Mouse (Mus musculus): ENCODE results near the gene Galnt7. TPM values are rescaled to one million over a fixed set of nuclear protein-coding genes. Genes with fewer than 3 reads are reported as not detected.
A peak's percentile ranks its signal among the peaks of the same experiment; 100 is the strongest.

The Galnt7 gene
- total RNA-seq, 1 experiment, result 17.7 TPM

DNA sequence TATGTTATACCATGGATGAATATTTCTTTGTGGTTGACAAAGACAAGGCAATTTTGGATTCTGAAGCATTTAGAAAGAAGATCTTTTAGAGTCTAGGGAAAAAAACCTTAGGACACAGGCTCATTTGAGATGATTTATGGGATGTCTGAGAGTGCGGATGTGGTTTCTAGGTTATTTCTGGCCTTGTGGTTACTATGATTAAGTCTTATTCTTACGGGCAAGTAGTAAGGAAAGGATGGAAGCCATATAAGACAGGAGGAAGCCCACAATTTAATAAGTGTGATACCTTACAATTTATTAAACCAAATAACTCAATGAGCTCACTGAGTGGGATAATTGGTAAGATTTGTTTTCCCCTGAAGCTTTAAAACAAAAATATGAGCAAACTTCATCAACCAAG is 11.3 kb upstream of the Galnt7 start:
- DNase-seq (ENCODE audit: low read depth, low spot score), result no peak
- Histone ChIP-seq H3K27ac (ENCODE audit: insufficient read depth, low read depth, low read length, poor library complexity, severe bottlenecking) (no peak overlapping the region), H3K9ac (ENCODE audit: insufficient read depth, low read depth, low read length, poor library complexity, severe bottlenecking) (no peak overlapping the region), H3K36me3 (ENCODE audit: control insufficient read depth, insufficient read depth, low read length, poor library complexity, severe bottlenecking) (no peaks in the 10 kb centered on the region), H3K4me3 (ENCODE audit: insufficient read depth in 1 of 2, low read depth in 1 of 2, low read length in 2 of 2, poor library complexity in 1 of 2, severe bottlenecking in 1 of 2) (no peak overlapping the region), H3K4me1 (ENCODE audit: control insufficient read depth in 2 of 2, insufficient read depth in 2 of 2, low read length in 2 of 2, poor library complexity in 1 of 2) (no peaks in the 10 kb centered on the region), H3K9me3 (ENCODE audit: control insufficient read depth, insufficient read depth, low read depth, low read length) (no peaks in the 10 kb centered on the region)
- TF ChIP-seq HCFC1 (IDR thresholded peaks at IDR 0.05; ENCODE audit: borderline replicate concordance, insufficient read depth, low read length) (no peak), ZC3H11A (IDR thresholded peaks at IDR 0.05; ENCODE audit: borderline replicate concordance, low read depth, low read length) (no peak), CHD2 (IDR thresholded peaks at IDR 0.05; ENCODE audit: low read depth, low read length) (no peak), ZNF384 (IDR thresholded peaks at IDR 0.05; ENCODE audit: low read depth, low read length) (no peak), MAFK (IDR thresholded peaks at IDR 0.05; ENCODE audit: insufficient read depth, low read depth, low read length) (no peak)
- in situ Hi-C loops (cut with MboI; ENCODE audit: low sequenced_read_pairs in 2 of 2, unreplicated experiment in 2 of 2), result no loop called here

DNA sequence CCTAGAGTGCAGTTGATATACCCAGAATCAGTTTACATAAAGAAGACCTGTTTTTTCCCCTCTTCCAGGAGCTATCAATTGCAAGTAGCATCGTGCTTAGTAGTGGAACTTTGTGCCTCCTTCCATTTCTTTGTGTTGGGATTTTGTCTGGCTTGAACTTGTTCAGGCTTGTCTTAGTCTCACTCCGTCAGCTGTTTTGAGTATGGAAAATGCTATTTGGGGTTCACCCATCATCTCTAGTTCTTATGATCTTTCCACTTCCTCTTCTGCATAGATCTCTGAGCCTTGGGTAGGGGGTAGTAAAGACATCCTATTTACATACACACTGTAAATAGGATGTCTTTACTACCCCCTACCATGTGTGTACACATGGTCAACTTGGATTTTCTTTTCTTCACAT is 7.2 kb upstream of the Galnt7 start:
- no peak for TF ChIP-seq ZC3H11A (IDR thresholded peaks at IDR 0.05; ENCODE audit: borderline replicate concordance, low read depth, low read length)
- TF ChIP-seq ZNF384 (IDR thresholded peaks at IDR 0.05; ENCODE audit: low read depth, low read length), result no peak
- no peak for TF ChIP-seq CHD2 (IDR thresholded peaks at IDR 0.05; ENCODE audit: low read depth, low read length)
- no peak for TF ChIP-seq MAFK (IDR thresholded peaks at IDR 0.05; ENCODE audit: insufficient read depth, low read depth, low read length)
- no peak for TF ChIP-seq HCFC1 (IDR thresholded peaks at IDR 0.05; ENCODE audit: borderline replicate concordance, insufficient read depth, low read length)
- DNase-seq (ENCODE audit: low read depth, low spot score), result no peak
- H3K4me3 ChIP-seq (ENCODE audit: insufficient read depth in 1 of 2, low read depth in 1 of 2, low read length in 2 of 2, poor library complexity in 1 of 2, severe bottlenecking in 1 of 2), result no peak overlapping the region
- H3K9me3 ChIP-seq (ENCODE audit: control insufficient read depth, insufficient read depth, low read depth, low read length), result no peaks in the 10 kb centered on the region
- no peaks in the 10 kb centered on the region for H3K4me1 ChIP-seq (ENCODE audit: control insufficient read depth in 2 of 2, insufficient read depth in 2 of 2, low read length in 2 of 2, poor library complexity in 1 of 2)
- no peak overlapping the region for H3K27ac ChIP-seq (ENCODE audit: insufficient read depth, low read depth, low read length, poor library complexity, severe bottlenecking)
- H3K9ac ChIP-seq (ENCODE audit: insufficient read depth, low read depth, low read length, poor library complexity, severe bottlenecking), result no peak overlapping the region
- in situ Hi-C loops (cut with MboI; ENCODE audit: low sequenced_read_pairs in 2 of 2, unreplicated experiment in 2 of 2), result no loop called here
- no peaks in the 10 kb centered on the region for H3K36me3 ChIP-seq (ENCODE audit: control insufficient read depth, insufficient read depth, low read length, poor library complexity, severe bottlenecking)

DNA sequence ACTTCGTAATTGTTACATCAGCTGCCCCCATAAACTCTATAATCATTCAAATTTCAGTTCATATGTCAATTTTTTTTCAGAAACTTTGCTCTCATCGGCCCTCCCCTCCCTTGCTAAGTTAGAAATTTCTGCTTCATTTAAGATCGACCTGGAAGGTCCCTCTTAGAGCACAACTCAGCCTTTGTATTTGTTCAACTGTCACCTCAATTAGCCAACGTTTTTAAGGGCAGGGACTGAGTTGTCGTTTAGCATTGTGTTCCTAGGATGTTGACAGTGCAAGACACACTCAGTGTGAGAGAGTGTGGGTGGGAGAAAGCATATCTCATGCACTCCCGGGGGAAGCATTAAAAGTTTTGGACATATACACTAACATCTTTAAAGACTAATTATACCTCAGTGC is 3.6 kb upstream of the Galnt7 start:
- H3K27ac ChIP-seq (ENCODE audit: insufficient read depth, low read depth, low read length, poor library complexity, severe bottlenecking), result no peak overlapping the region
- no peak overlapping the region for H3K4me3 ChIP-seq (ENCODE audit: insufficient read depth in 1 of 2, low read depth in 1 of 2, low read length in 2 of 2, poor library complexity in 1 of 2, severe bottlenecking in 1 of 2)
- DNase-seq (ENCODE audit: low read depth, low spot score), result no peak
- no peaks in the 10 kb centered on the region for H3K36me3 ChIP-seq (ENCODE audit: control insufficient read depth, insufficient read depth, low read length, poor library complexity, severe bottlenecking)
- no peaks in the 10 kb centered on the region for H3K9me3 ChIP-seq (ENCODE audit: control insufficient read depth, insufficient read depth, low read depth, low read length)
- TF ChIP-seq CHD2 (IDR thresholded peaks at IDR 0.05; ENCODE audit: low read depth, low read length) (no peak), HCFC1 (IDR thresholded peaks at IDR 0.05; ENCODE audit: borderline replicate concordance, insufficient read depth, low read length) (no peak), ZNF384 (IDR thresholded peaks at IDR 0.05; ENCODE audit: low read depth, low read length) (no peak)
- in situ Hi-C loops (cut with MboI; ENCODE audit: low sequenced_read_pairs in 2 of 2, unreplicated experiment in 2 of 2), result no loop called here
- no peak overlapping the region for H3K9ac ChIP-seq (ENCODE audit: insufficient read depth, low read depth, low read length, poor library complexity, severe bottlenecking)
- no peaks in the 10 kb centered on the region; a peak in 1 of 4 replicates for H3K4me1 ChIP-seq (ENCODE audit: control insufficient read depth in 2 of 2, insufficient read depth in 2 of 2, low read length in 2 of 2, poor library complexity in 1 of 2)

DNA sequence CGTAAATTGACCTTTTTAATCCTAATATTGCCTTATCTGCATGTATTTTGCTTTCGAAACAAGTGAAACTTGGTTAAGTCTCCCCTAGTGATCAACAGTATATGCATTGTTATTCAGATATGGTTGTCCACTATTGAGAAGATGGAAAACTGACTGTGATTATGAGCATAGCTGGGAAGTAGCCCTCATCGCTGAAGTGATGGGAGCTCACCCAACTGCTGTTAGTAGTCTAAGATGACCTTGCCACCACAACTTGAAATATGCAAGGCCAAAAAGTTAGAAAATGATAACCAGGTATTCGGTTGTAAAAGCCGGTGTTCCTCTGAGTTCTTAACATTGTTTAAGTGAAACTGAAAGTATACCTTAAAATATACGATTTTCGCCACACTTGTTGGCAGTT is 1.3 kb upstream of the Galnt7 start:
- DNase-seq (ENCODE audit: low read depth, low spot score), result no peak
- TF ChIP-seq ZC3H11A (IDR thresholded peaks at IDR 0.05; ENCODE audit: borderline replicate concordance, low read depth, low read length) (no peak), HCFC1 (IDR thresholded peaks at IDR 0.05; ENCODE audit: borderline replicate concordance, insufficient read depth, low read length) (no peak), ZNF384 (IDR thresholded peaks at IDR 0.05; ENCODE audit: low read depth, low read length) (no peak), CHD2 (IDR thresholded peaks at IDR 0.05; ENCODE audit: low read depth, low read length) (no peak), MAFK (IDR thresholded peaks at IDR 0.05; ENCODE audit: insufficient read depth, low read depth, low read length) (no peak)
- no peaks in the 10 kb centered on the region for H3K36me3 ChIP-seq (ENCODE audit: control insufficient read depth, insufficient read depth, low read length, poor library complexity, severe bottlenecking)
- no peak overlapping the region for H3K27ac ChIP-seq (ENCODE audit: insufficient read depth, low read depth, low read length, poor library complexity, severe bottlenecking)
- H3K4me3 ChIP-seq (ENCODE audit: insufficient read depth in 1 of 2, low read depth in 1 of 2, low read length in 2 of 2, poor library complexity in 1 of 2, severe bottlenecking in 1 of 2), result no peak overlapping the region
- H3K9ac ChIP-seq (ENCODE audit: insufficient read depth, low read depth, low read length, poor library complexity, severe bottlenecking), result no peak overlapping the region
- H3K4me1 ChIP-seq (ENCODE audit: control insufficient read depth in 2 of 2, insufficient read depth in 2 of 2, low read length in 2 of 2, poor library complexity in 1 of 2), result no peaks in the 10 kb centered on the region; a peak in 1 of 4 replicates
- in situ Hi-C loops (cut with MboI; ENCODE audit: low sequenced_read_pairs in 2 of 2, unreplicated experiment in 2 of 2), result no loop called here
- no peaks in the 10 kb centered on the region for H3K9me3 ChIP-seq (ENCODE audit: control insufficient read depth, insufficient read depth, low read depth, low read length)

DNA sequence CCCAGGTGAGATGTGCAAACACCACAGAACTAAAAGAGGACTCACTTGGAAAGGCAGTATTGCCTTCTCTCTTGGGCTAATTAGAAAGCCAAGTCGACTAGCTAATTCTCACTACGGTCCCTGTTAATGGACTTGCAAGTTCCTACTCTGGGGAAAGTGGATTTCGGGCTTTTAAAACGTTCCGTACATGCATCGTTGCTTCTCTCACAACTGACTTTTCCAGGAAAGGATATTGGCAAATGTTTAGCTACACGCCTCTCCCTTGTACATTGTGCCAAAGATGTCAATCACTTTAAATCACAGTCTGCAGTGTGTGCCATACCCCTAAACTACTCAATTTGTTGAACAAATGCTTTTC is 915 bp upstream of the Galnt7 start:
- DNase-seq (ENCODE audit: low read depth, low spot score), result no peak
- peak overlapping the region; percentile 76 to 97; a peak in 3 of 4 replicates for H3K4me3 ChIP-seq (ENCODE audit: insufficient read depth in 1 of 2, low read depth in 1 of 2, low read length in 2 of 2, poor library complexity in 1 of 2, severe bottlenecking in 1 of 2)
- H3K4me1 ChIP-seq (ENCODE audit: control insufficient read depth in 2 of 2, insufficient read depth in 2 of 2, low read length in 2 of 2, poor library complexity in 1 of 2), result no peaks in the 10 kb centered on the region; a peak in 1 of 4 replicates
- no peaks in the 10 kb centered on the region for H3K36me3 ChIP-seq (ENCODE audit: control insufficient read depth, insufficient read depth, low read length, poor library complexity, severe bottlenecking)
- in situ Hi-C loops (cut with MboI; ENCODE audit: low sequenced_read_pairs in 2 of 2, unreplicated experiment in 2 of 2), result no loop called here
- H3K27ac ChIP-seq (ENCODE audit: insufficient read depth, low read depth, low read length, poor library complexity, severe bottlenecking), result no peak overlapping the region
- no peaks in the 10 kb centered on the region for H3K9me3 ChIP-seq (ENCODE audit: control insufficient read depth, insufficient read depth, low read depth, low read length)
- TF ChIP-seq ZNF384 (IDR thresholded peaks at IDR 0.05; ENCODE audit: low read depth, low read length) (no peak), ZC3H11A (IDR thresholded peaks at IDR 0.05; ENCODE audit: borderline replicate concordance, low read depth, low read length) (no peak), MAFK (IDR thresholded peaks at IDR 0.05; ENCODE audit: insufficient read depth, low read depth, low read length) (no peak), CHD2 (IDR thresholded peaks at IDR 0.05; ENCODE audit: low read depth, low read length) (no peak), HCFC1 (IDR thresholded peaks at IDR 0.05; ENCODE audit: borderline replicate concordance, insufficient read depth, low read length) (no peak)
- H3K9ac ChIP-seq (ENCODE audit: insufficient read depth, low read depth, low read length, poor library complexity, severe bottlenecking), result no peak overlapping the region

Data from ES-E14 (cell line).